ENCODE assay signal across 8 mouse cellular contexts in the genomic region with DNA sequence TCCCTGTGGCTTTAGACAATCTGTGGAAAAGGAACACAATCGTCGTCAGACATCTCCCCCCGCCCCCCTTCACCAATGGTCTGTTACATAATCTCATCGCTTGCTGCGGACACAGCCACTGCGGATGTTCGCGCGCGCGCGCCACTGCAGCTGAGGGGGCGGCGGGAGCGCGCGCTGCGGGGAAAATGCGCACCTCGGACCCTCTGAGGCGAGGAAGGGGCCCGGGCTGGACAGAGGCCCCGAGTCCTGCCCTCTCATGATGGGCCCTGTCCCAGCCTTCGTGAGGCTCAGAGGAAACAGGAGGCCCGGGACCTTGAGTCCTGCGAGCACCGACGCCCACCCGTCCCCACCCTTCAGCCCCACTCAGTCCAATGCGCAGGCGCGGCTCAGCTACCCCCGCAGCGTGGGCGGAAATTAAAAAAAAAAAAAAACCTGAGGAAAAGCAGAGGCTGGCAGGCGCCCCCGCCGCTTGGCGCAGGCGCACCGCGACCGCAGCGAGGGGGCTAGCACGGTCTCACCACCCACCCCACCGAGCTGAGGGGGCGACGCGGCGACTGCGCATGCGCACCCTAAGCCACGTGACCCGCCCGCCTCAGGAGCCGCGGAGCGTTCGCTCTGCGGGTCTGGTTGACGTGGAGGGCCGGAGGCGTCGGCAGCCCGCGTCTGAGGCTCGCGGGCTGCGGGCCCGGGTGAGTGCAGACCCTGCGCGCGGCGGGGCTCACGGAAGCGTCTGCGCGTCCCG. TPM values are rescaled to one million over a fixed set of nuclear protein-coding genes. Genes with fewer than 3 reads are reported as not detected.
DNase-seq lines count a peak whose midpoint lies in the region; ATAC-seq lines count a peak whose summit lies in the region.

Ttc3 (plus strand) TSS at position 446 of the 742 bp plus-strand sequence.

- peak within 1 kb of the TSS; percentile 98 for H3K27ac ChIP-seq in hindbrain, embryonic 11.5 days (ENCODE audit: low read depth, low read length)

- peak; percentile 88 for ATAC-seq in hindbrain, embryonic 11.5 days (ENCODE audit: low FRiP score)

- peak within 1 kb of the TSS; percentile 50 for H3K4me2 ChIP-seq in hindbrain, embryonic 11.5 days (replicated peaks; ENCODE audit: low read depth, low read length)

- under 1% methylated on average over 71 of the region's 79 CpGs for WGBS in hindbrain, embryonic 11.5 days

- H3K36me3 ChIP-seq in hindbrain, embryonic 11.5 days (ENCODE audit: control insufficient read depth, insufficient read depth, low read length): no peaks in the 10 kb centered on the region

- H3K4me3 ChIP-seq in hindbrain, embryonic 11.5 days (ENCODE audit: low read depth, low read length): peak within 1 kb of the TSS; percentile 94

- peak within 1 kb of the TSS; percentile 95 for H3K9ac ChIP-seq in hindbrain, embryonic 11.5 days (ENCODE audit: low read depth, low read length)

- H3K9me3 ChIP-seq in hindbrain, embryonic 11.5 days (ENCODE audit: control insufficient read depth, low read length): no peaks in the 10 kb centered on the region

- peak; percentile 96 for DNase-seq in MN1 (ENCODE audit: low spot score)
- DNase-seq in cerebellum, adult 9-10 months: peak; percentile 98
- peak; percentile 84 to 96 for DNase-seq in frontal cortex, adult 2 months (ENCODE audit: extremely low spot score in 1 of 2, low spot score in 1 of 2)
- peak; percentile 99 for DNase-seq in hindbrain, embryonic 11.5 days (ENCODE audit: low spot score)
- peak; percentile 95 to 98 for DNase-seq in layer of hippocampus, postnatal 10 days (ENCODE audit: low spot score in 2 of 2)
- peak; percentile 96 for DNase-seq in lung, postnatal 10 days
- peak; percentile 96 for DNase-seq in ovary, postnatal 36 days (ENCODE audit: low spot score)
- peak; percentile 97 for DNase-seq in thymus, postnatal 25 days

- no peaks in the 10 kb centered on the region for H3K4me1 ChIP-seq in hindbrain, embryonic 11.5 days (replicated peaks; ENCODE audit: control insufficient read depth, insufficient read depth, low read length)

- no peaks in the 10 kb centered on the region for H3K27me3 ChIP-seq in hindbrain, embryonic 11.5 days (ENCODE audit: control insufficient read depth, insufficient read depth, low read length)

RNA-seq across cellular contexts. Expression of gene Ttc3, which starts in this region (rescaled TPM):
- polyA plus RNA-seq in frontal cortex, adult 2 months (2012; rRNA removed): 317 and 363 TPM in 2 replicates
- 526 and 624 TPM in 2 replicates for polyA plus RNA-seq in hindbrain, embryonic 11.5 days (2014; fragmentation: Nextera tagmentation; extraction: Ambion mirVana)
- total RNA-seq in layer of hippocampus, postnatal 10 days (2021): 100 to 1,000 TPM; 751 to 808 TPM

Comparison
In these comparisons a context has a peak if more than half of its experiments do, and no peak if none do; other contexts are left out.
1. Peak in every context shown above with its lines: DNase-seq, ATAC-seq, H3K4me3 ChIP-seq and H3K27ac ChIP-seq.